Mouse (Mus musculus) C2C12 (cell line): ENCODE measurements around the gene Hipk2.

ENCODE experiments used
- CTCF ChIP-seq: IDR thresholded peaks from one replicate; pipeline ENCODE4 v1.5.1; 2011; ENCODE audit not compliant: control insufficient read depth, insufficient read depth, insufficient read length
- MYOG ChIP-seq: IDR thresholded peaks from one replicate; pipeline ENCODE4 v1.6.1; 2011; ENCODE audit not compliant: control insufficient read depth, insufficient read length; ENCODE audit errors: extremely low read depth

- no peak for TF ChIP-seq CTCF
- TF ChIP-seq MYOG: no peak
Measured at GRCm38 (mm10) chr6:38787811-38788509, 88.0 kb downstream of the Hipk2 start.
